Mouse (Mus musculus): Measurements from ENCODE around the gene H2-K1.

- TF ChIP-seq CTCF (IDR thresholded peaks at IDR 0.05; ENCODE audit: insufficient read depth, low read depth, low read length) (no peak), POLR2A (IDR thresholded peaks at IDR 0.05; ENCODE audit: insufficient read depth, low read depth, low read length) (peak; percentile 97)
Observed at GRCm38 (mm10) chr17:33955555-33956214, 44.5 kb downstream of the H2-K1 start, which contains the start of the genes Vps52 and Rps18.
